Mouse (Mus musculus) liver, postnatal 0 days (tissue): Measurements from ENCODE around the gene Ccl11.

Experiments used
- CTCF ChIP-seq: sonication (generic); IDR thresholded peaks from 2 replicates; pipeline ENCODE4 v1.5.1; 2016; ENCODE audit warnings: antibody characterized with exemption, low read depth
- EP300 ChIP-seq: IDR thresholded peaks from 2 replicates; pipeline ENCODE4 v1.6.1; 2016; ENCODE audit warnings: antibody characterized with exemption, low read depth, mild to moderate bottlenecking

DNA sequence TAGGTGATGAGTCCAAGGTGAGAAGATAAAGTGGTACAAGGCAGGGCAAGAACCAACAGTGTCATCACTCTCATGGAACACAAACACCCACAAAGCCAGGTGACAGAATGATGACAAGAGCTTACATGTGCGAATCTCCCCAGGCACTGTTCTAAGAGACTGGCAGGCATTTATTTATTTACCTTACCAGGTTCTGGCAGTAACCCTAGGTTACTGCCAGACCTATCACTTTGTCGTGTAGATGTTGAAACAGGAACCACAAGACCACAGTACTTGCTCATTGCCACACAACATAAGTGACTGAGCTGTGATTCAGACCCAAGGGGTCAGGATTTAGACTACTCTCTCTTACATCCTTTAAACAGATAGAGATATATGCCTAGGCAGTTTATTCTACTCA lies 42.6 kb upstream of the Ccl11 start:
- TF ChIP-seq EP300: no peak
- no peak for TF ChIP-seq CTCF
